Mouse (Mus musculus) cerebral cortex, adult 2 months (tissue): Measurements from ENCODE around the gene Arhgef3.

Source experiments
- WGBS: fragments of 180-500 bp; shearing (Covaris S2); methylation state at CpG from one replicate; pipeline ENCODE4 v1.1.7; 2018; 5-methylcytosine and 5-hydroxymethylcytosine counted together

Arhgef3 gene

GRCm38 (mm10) chr14:27164639-27165038 is 49.9 kb downstream of the Arhgef3 start:
- WGBS: 94% methylated on average over 6 of the region's 6 CpGs

DNA sequence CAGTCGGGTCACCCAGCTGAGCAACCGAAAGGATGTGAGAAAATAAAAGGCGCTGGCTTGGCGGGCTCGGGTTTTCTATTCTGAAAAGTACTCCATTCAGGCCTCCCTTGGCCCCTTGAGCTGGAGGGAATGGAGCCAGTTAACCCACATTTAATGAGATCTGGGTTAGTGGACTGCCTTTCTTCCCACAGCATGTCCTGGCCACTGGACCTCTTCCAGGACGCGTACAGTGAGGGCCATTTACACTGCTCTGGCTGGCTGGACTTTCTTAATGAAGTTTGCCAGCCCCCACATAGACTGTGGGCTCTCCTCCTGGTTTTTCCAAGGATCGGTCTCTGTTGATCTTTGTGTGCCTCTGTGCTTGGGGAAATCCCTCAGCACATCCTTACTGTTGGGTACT is 52.1 kb downstream of the Arhgef3 start:
- WGBS: 45% methylated on average over 8 of the region's 8 CpGs

DNA sequence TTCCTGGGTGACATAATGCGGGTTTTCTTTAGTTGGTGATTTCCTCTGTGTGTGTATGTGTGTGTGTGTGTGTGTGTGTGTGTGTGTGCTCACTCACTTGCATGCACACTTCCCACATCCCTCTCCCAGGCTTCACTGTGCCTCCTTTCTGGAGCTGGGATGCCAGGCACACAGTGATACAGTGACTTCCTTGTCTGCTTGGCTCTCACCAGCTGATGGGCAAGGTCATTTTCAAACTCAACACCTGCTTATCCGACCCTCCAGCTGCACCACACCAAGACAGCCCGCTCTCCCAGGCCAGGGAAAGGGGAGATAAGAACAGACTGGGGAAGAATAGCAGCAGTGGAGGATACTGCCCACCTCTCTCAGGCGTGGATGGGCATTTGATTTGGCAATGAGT is 52.5 kb downstream of the Arhgef3 start:
- 58% methylated on average over 4 of the region's 4 CpGs for WGBS

GRCm38 (mm10) chr14:27168387-27168786 is 53.7 kb downstream of the Arhgef3 start:
- 95% methylated on average over 5 of the region's 5 CpGs for WGBS

GRCm38 (mm10) chr14:27169287-27169686 is 54.6 kb downstream of the Arhgef3 start:
- WGBS: 79% methylated on average over 4 of the region's 4 CpGs

DNA sequence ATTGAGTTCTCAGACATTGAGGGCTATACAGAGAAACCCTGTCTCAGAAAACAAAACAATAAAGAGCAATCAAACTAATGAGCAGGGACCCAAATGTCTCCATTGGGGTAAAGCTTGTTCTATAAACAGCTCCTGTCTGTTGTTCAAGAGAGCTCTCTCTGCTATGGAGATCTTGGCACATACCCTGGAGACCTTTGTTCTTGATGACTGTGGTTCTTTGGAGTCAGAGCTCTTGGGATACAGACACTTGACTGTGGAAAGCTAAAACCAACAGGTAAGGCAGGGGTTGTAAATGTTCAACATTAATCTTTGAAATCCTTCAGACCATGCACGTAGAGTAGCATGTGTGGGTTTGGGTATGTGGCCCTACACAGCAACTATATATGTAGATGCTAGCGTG is 55.7 kb downstream of the Arhgef3 start:
- 100% methylated on average over 2 of the region's 2 CpGs for WGBS

- 77% methylated on average over 14 of the region's 14 CpGs for WGBS
Measured at GRCm38 (mm10) chr14:27171175-27171830, 56.6 kb downstream of the Arhgef3 start.

- WGBS: 61% methylated on average over 10 of the region's 10 CpGs
Measured at GRCm38 (mm10) chr14:27173178-27173803, 58.6 kb downstream of the Arhgef3 start.

DNA sequence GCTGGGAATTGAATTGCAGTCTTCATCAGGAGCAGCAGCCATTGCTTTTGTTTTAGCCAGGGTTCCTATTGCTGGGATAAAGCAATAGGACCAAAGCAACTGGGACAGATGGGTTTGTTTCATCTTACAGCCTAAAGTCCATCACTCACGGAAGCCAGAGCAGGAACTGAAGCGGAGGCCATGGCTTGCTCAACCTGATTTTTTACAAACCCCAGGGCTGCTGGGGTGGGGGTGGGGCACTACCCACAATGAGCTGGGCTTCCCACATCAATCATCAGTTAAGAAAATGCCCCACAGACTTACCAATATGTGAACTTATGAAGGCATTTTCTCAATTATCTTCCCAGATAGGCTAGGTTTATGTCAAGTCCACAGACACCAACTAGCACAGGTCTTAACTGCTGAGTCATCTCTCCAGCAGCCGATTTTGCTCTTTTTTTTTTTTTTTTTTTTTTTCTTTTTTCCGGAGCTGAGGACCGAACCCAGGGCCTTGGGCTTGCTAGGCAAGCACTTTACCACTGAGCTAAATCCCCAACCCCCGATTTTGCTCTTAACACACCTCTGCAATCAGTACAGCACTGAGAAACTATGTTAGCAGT is 59.6 kb downstream of the Arhgef3 start:
- 49% methylated on average over 6 of the region's 6 CpGs for WGBS

DNA sequence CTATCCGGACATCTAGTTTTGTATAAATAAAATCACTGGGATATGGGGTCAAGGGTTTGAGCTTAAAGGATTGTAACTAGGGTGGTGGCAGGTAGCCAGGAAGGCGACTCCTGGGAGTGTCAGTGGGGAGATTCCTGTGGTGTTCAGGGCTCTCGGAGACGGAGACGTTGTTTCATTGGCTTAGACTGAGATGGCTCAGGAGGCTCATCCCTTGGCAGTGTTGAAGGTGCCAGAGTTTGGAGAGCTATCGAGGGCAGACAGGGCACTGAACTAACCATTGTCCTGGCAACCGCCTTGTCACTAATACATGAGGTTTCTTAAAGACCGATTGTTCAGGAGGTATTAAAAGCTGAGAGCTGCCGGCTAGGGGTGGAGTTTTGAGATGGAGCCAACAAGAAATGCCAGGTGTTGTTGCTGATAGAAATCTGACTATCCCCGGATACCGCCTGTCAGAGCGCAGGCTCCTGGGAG is 60.2 kb downstream of the Arhgef3 start:
- WGBS: 47% methylated on average over 12 of the region's 12 CpGs

DNA sequence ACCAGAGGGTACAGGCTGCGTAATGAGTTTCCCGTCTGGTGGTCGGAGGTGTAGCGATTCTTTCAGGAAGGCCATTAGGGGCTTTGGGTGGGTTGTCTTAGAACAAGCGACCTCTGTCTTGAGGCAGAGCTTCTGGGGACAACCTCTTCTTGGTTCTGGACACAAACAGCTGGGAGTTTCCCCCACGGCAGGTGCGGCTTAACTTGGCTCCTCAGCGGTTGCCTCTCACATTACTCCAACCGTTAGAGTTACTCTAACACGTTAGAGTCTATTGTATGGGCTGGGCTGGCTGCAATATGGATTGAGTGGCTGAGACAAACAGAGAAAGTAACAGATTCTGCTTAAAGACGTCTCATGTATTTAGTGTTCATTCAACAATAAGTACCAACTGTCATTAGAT is 60.6 kb downstream of the Arhgef3 start:
- 63% methylated on average over 11 of the region's 11 CpGs for WGBS

DNA sequence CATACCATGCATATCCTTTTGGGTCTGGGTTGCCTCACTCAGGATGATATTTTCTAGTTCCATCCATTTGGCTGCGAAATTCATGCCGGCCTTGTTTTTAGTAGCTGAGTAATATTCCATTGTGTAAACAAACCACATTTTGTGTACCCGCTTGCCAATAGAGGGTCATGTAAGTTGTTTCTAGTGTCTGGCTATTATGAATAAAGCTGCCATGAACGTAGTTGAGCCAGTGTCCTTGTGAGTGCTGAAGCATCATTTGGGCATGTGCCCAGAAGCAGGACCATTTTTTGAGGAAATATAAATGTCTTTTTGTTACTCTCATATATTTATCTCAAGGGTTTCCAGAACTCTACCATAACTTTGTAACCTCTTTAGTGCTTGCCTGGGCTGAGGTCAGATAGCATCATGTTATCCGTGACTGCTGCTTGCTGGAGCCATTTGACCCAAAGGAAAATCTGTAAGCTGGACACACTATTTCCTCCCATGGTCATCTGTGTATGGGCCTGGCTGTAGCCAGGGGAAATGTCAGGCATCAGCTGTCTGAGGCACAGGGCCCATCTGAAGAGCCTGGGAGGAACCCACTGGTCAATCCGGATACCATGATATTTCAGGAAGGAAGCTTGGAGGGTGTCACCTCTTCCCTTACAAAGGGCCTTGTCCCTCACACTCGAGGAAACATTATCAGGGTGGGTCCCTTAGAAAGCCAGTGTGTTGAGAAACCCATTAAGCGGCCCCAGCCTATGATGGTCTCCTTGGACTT is 63.3 kb downstream of the Arhgef3 start:
- 81% methylated on average over 8 of the region's 8 CpGs for WGBS

DNA sequence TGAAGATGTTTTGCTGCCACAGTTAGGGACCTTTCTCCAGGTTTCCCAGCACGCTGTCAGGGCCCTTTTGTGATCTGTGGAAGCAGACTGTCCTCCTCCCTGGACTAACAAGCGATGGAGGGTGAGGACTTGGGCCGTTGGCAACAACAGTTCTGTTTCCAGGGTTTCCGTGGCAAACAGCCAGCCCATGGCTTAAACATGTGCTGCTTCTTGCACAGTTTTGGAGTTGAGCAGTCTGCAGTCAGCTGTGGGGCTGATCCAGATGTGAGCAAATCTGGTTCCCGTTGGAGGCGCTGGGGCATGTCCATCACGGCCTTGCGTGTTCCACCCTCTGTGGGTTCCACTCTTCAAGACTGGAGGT is 63.8 kb downstream of the Arhgef3 start:
- 71% methylated on average over 8 of the region's 8 CpGs for WGBS

DNA sequence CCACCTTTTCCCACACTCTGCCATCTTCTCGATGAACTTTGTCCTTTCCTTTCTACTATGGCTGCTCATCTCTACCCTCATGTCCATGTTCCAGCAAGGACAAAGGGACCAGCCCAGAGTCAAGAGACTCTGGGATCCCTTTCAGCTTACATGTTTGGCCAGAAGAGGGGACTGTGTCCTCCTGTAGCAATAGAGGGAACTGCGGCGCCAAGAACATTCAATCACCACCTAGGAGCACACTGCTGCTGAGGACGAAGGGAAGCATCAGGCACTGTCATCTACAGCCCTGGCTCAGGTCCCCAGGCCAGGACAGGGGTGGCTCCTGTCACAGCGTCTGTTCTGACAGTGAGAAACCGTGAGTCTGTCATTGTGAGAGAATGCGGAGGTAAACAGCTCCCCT is 65.1 kb downstream of the Arhgef3 start:
- 96% methylated on average over 7 of the region's 7 CpGs for WGBS

- 69% methylated on average over 11 of the region's 11 CpGs for WGBS
Measured at GRCm38 (mm10) chr14:27182059-27182458, 67.4 kb downstream of the Arhgef3 start.

- 76% methylated on average over 11 of the region's 11 CpGs for WGBS
Measured at GRCm38 (mm10) chr14:27182646-27183438, 68.1 kb downstream of the Arhgef3 start.

DNA sequence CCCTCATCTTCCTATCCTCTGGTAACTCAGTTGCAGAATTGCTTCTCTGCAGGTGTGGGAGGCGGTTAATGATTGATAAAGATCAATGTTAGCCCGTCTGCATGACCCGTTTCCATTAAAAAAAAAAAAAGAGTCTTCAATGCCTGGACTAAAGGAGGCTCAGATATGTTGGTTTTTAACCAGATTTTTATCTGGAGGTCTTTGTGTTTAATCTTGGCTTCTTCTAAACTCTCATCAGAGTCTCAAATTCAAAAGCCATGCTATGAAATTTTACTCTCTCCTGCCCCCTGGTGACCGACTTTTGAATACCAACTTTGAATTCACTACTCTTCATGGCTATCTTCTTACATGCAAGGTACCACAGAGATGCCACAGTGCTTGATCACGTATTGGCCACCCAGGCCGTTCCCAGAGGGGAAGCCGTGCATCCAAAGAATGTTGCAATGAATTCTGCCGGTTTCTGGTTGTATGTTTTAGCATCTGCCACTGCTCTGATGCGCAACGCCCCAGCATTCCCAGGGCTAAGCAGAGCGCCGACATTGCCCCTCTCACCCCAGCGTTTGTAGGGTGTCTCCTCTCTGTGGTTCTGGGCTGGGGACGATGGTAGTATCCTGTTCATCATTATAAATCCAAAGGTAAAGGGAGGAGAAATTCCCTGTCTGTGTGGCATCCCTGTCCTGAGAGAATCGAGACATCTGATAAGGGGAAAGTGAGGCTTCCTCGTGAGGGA is 69.0 kb downstream of the Arhgef3 start:
- 64% methylated on average over 16 of the region's 16 CpGs for WGBS

- whole genome bisulfite sequencing: 75% methylated on average over 5 of the region's 5 CpGs
Measured at GRCm38 (mm10) chr14:27185902-27186301, 71.2 kb downstream of the Arhgef3 start.

DNA sequence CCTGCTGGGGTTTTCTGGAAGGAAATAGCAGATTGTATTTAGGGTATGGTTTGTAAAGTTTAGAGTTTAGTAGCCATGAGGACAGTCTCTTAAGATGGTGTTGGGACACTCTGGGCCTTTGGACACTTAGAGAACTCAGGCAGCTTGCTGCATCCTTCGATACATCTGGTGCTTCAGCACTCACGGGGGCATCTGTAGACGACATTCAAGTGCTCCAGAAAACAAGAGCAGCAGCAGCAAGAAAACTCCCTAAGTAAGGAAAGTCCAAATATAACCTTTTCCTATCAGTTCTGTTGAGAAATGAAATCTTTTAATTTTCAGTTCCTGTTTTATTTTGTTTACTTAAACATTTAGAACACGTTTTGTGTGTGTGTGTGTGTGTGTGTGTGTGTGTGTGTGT is 71.9 kb downstream of the Arhgef3 start:
- WGBS: 54% methylated on average over 4 of the region's 4 CpGs

DNA sequence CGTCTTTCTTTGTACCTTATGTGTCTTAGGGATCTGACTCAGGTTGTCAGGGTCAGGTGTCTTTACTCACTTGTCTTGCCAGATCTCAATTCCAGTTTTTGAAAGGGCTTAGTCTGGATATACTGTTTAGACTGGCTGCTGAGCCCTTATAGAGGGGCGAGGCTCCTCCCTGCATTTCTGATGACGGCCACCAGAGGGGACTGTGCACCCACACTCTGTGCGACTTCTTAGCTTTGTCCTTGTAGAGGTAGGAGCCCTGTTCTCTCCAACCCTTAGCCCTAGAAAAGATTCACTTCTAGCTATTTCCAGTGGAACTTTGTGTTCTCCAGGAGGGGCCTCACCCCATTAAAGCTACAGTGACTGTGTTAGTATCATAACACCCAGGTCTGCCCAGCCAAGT is 72.3 kb downstream of the Arhgef3 start:
- 16% methylated on average over 4 of the region's 4 CpGs for WGBS

DNA sequence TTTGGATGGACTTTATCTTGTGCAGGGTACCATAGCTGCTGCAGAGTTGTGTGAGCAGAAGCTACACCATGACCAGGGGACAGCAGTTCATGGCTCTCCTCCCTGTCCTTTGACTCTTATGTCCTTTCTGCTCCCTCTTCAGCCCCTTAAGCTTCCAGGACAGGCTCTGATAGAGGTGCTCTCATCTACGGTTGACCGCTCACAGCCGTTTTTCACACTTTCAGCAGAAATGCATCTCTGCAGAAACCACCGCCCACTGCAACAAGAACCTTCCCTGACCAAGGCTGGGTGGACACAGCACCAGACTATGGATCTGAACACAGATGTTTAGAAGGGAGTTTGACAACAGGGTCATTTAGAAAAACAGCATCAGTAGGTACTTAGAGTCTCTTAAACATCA is 73.2 kb downstream of the Arhgef3 start:
- WGBS: 84% methylated on average over 4 of the region's 4 CpGs
